Mouse (Mus musculus) ES-CJ7 (cell line): Measurements from ENCODE around the gene Nsg1.

Experiments
- DNase-seq: peaks from one replicate; pipeline ENCODE4 v3.0.0; 2011; ENCODE audit warnings: low read depth, low spot score

The Nsg1 gene

GRCm38 (mm10) chr5:38146524-38146923, 13.2 kb downstream of the Nsg1 start:
- DNase-seq, result no peak

GRCm38 (mm10) chr5:38140893-38141292, 18.8 kb downstream of the Nsg1 start:
- no peak for DNase-seq

DNA sequence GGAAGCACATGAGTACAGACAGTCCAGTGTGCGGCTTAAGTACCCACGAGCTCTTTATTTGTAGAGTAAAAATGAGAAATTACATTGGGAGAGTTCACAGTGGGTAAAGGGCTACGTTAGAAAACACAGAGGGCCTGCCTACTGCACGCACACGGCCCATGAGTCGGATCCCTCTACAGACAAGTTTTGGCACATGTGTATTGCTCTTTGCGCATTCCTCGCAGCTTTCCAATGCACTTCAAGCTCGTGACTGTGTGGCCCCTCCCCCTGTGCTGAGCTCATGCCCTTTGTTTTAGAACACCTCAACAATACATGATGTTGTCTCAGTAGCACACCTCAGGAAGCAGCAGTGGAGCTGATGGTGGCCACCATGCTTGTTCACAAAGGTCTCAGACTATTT, 22.5 kb downstream of the Nsg1 start:
- DNase-seq, result no peak

GRCm38 (mm10) chr5:38136247-38136646, 23.5 kb downstream of the Nsg1 start:
- no peak for DNase-seq

DNA sequence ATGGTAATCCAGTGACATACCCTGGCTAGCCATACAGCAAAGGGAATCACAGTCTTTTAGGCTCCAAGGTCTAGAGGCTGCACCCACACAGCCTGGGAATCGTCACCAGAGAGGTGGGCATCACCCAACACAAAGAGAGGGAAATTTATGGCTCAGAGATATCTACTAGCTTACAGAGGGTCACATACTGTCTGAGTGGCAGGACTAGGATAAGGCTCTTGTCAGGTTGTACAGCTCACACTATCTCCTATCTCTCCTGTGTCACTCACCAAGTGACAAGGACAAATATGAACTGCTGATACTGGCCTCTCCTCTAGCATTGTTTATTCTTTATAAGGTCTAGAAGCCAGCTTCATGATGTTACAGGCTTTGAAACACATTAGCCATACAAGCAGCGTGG, 30.4 kb downstream of the Nsg1 start:
- no peak for DNase-seq

DNA sequence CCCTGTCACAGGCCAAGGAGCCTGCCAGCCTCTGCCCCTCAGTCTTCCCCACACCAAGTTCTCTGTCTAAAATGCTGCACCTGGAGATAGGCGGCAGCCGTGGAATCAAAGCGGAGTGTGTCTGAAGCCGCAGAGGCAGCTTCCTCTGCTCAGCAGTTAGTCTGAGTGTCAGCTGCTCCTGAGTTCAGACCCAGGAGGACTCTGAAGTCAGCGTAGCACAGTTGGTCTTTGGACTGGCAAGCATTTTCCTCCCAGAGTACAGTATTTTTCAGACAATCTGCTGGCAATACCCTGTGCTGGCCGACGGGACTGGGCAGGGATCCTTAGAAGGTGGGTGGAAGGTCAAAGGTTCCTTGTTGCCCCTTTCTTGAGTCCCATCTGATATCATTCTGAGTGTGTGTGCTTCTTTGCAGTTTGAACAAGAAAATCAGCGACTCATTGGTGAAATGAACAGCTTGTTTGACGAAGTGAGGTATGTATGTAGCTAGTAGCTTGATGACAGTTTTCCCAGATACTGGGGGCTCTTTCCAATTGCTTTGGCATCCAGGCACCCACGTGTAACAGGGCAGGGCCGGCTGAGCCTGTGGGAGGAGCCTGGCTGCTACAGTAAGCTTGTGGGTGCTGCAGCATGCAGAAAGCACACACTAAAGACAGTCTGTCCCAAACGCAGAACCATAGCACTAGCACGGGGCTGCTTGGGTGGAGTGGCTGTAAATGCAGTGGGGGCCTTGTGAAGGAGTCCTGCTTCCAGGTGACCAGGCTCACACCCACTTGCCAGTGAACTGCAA, 33.0 kb downstream of the Nsg1 start:
- no peak for DNase-seq

GRCm38 (mm10) chr5:38121699-38122098, 38.0 kb downstream of the Nsg1 start:
- no peak for DNase-seq

DNA sequence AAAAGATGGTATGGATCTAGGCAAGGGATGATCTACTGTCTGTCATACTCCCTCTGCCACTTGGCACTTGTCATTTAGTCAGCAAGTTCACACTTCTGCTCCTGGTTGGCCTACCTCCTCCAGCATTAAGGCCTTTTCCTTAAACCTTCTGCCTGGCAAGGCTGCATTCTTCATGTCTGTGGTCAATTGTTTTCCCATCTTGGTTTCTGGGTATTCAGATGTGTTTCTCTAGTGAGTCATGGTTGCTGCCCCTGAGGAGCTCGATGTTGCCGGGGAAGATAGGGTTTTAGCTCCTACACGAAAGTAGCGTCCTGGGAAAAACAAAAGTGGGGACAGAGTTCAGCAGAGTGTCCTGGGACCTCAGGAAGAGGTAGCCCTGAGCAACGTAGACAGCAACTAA, 40.4 kb downstream of the Nsg1 start:
- DNase-seq, result no peak

DNA sequence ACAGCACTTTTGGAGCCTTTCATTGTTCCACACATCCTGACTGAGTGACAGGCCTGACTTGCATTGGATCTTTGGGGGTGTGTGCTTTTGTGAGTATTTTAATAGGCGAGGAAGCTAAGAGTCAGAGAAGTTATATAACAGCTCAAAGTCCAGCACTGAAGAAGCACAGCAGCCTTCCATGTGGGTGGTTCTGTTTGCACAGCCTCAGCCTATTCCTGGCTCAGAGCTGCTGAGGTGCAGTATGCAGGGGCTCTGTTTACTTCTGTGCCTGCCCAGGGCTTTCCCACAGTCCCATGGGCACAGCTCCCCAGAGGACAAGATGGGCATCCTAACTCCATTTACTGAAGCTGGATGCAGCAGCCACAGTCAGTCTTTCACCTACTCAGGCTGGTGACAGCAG, 42.7 kb downstream of the Nsg1 start:
- no peak for DNase-seq

GRCm38 (mm10) chr5:38114526-38114925, 45.2 kb downstream of the Nsg1 start:
- DNase-seq, result no peak

DNA sequence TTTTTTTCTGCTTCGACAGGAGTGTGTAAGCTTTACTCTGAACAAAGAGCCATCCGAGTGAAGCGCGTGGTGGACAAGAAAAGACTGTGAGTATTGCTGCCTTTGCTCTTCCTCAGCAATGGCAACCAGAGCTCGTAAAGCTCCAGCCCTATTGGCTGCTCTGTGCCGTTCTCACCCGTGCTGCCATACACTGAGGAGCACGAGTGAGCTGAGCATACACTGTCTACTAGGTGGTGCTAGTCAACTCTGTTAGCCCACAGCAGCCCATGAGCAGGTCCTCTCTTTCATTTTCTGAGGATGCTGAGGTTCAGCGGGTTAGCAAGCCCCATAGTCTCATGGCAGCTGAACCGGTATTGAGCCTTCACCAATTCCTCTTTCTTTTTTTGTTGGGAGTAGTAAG, 52.9 kb downstream of the Nsg1 start:
- no peak for DNase-seq

- DNase-seq, result no peak
Measured at GRCm38 (mm10) chr5:38106080-38106697, 53.5 kb downstream of the Nsg1 start.

DNA sequence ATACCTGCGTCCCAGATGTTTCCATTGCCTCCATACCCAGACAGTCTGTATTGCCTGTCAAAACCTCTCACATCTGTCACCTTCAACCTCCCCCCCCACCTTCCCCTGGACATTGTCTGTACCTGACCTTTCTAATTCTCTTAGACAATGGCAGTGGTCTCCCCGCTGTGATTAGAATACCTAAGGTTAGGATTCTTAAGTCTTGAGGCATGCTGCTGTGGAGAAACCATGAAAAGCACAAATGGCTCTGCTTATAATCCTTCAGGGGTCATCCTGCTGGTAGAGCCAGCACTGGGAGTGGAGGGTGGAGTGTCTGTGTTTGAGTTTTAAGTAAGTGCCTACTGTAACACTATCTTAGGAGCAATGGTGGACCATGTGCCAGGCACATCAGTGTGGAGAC, 56.8 kb downstream of the Nsg1 start:
- peak; percentile 15 for DNase-seq

GRCm38 (mm10) chr5:38099139-38099676, 60.5 kb downstream of the Nsg1 start:
- DNase-seq, result no peak

DNA sequence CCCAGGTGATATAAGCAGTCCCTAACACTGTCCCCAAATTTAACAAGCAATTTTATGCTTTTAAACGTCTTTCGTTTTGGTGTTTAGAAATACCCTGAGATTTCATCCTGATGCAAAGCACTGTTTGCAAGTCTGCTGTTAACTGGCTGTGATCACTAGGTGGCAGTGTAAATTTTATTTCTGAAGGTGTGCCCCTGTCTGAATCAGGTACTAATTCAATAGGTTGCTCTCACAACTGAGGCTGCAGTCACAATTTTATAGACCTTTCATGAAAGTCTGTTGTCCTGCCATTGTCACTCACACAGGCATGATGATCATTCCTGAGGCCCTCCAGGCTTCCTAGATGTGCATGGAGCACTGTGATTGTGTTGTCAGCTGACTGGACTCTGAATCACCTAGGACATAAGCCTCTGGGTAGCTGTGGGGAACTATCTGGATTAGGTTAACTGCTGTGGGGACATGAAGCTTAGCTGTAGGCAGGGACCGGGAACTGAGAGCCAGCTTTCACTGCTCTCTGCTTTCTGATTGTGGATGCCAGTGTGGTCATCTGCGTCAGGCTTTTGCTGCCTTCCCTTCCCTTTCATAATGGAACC, 62.1 kb downstream of the Nsg1 start:
- DNase-seq, result peak; percentile 29

DNA sequence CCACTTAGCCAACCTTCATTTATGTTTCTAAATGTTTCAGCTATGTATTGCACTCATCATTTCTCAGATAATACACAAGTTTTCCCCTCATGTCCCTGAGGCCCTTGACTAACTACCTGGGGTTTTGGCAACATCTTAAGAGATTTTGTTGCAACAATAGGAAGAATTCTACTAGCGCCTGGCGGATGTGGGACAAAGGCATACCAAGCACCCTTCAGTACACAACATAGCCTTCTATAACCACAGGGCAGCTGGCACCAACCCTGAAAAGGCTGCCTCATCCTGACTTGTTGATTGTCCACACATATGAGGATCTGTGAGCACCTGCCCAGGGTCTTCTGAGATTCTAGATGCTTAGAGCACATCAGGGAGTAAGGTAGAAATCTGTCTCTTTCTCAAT, 65.4 kb downstream of the Nsg1 start:
- no peak for DNase-seq

DNA sequence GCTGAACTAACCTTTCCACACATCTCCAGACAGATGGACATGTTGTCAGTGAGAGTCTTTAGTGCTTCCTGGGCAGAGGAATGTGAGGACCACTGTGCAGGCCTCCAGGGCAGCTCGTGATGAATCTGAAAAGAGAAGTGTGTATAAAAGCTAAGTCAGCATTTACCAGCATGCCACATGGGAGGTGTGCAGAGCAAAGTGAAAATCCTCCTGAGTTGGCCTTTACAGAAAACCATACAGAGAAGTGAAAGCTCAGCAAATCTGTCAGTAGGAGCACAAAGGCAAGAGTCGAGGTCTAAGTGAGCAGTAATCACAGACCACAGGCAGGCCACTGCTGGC, 67.8 kb downstream of the Nsg1 start:
- no peak for DNase-seq

- DNase-seq, result peak; percentile 56
Measured at GRCm38 (mm10) chr5:38091046-38091965, 68.4 kb downstream of the Nsg1 start.

- peak; percentile 29 for DNase-seq
Measured at GRCm38 (mm10) chr5:38090581-38090980, 69.1 kb downstream of the Nsg1 start.

DNA sequence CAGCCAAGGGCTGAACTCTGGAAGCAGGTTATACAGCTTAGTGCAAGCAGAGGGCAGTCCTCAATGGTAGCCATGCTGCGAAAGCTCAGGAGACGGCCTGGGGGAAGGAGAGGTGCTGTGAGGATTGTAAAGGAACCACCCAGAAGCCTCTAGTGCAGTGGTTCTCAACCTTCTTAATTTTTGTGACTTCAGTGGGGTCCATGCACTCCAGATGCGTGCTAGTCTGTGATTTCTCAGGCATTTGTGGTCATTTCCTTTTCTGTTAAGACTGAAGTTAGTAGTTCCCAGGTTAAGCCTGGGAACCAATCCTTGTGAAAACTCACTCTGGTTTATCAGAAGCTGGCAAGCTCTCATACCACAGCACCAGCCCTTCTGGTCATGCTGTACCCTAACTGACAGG, 69.6 kb downstream of the Nsg1 start:
- no peak for DNase-seq
